Mouse (Mus musculus) kidney, adult 11 months (tissue): ENCODE measurements at regions not wholly inside any gene's neighbourhood (a gene's known extent, or its start where the extent isn't known, plus 50 kb on each side); places are given as distances from the start of the nearest gene placed in this dataset.

Experiments used
- DNase-seq: peaks from one replicate; pipeline ENCODE4 v3.0.0; 2022

- no peak for DNase-seq
Measured at GRCm38 (mm10) chr3:119958799-119959467, 174.7 kb upstream of the Ptbp2 start.

GRCm38 (mm10) chr3:119957529-119957928 lies 173.3 kb upstream of the Ptbp2 start:
- DNase-seq: no peak

GRCm38 (mm10) chr3:119955745-119956615 lies 171.7 kb upstream of the Ptbp2 start:
- DNase-seq: no peak

GRCm38 (mm10) chr3:119950721-119951120 lies 166.5 kb upstream of the Ptbp2 start:
- no peak for DNase-seq

- DNase-seq: no peak
Measured at GRCm38 (mm10) chr3:119950070-119950469, 165.8 kb upstream of the Ptbp2 start.

GRCm38 (mm10) chr3:119949620-119950019 lies 165.4 kb upstream of the Ptbp2 start:
- DNase-seq: no peak

GRCm38 (mm10) chr3:119949041-119949470 lies 164.8 kb upstream of the Ptbp2 start:
- peak; percentile 33 for DNase-seq

- DNase-seq: no peak
Measured at GRCm38 (mm10) chr3:119947126-119947525, 162.9 kb upstream of the Ptbp2 start.

GRCm38 (mm10) chr3:119944115-119944514 lies 159.8 kb upstream of the Ptbp2 start:
- DNase-seq: no peak

GRCm38 (mm10) chr3:119939091-119939490 lies 154.8 kb upstream of the Ptbp2 start:
- no peak for DNase-seq

- DNase-seq: no peak
Measured at GRCm38 (mm10) chr3:119938425-119938824, 154.2 kb upstream of the Ptbp2 start.

GRCm38 (mm10) chr3:119936526-119936925 lies 152.3 kb upstream of the Ptbp2 start:
- DNase-seq: no peak

- DNase-seq: no peak
Measured at GRCm38 (mm10) chr3:119933049-119933511, 148.8 kb upstream of the Ptbp2 start.

- no peak for DNase-seq
Measured at GRCm38 (mm10) chr3:119928281-119928680, 144.0 kb upstream of the Ptbp2 start.

- no peak for DNase-seq
Measured at GRCm38 (mm10) chr3:119919501-119920141, 135.4 kb upstream of the Ptbp2 start.

GRCm38 (mm10) chr3:119915984-119916865 lies 132.0 kb upstream of the Ptbp2 start:
- DNase-seq: no peak

- no peak for DNase-seq
Measured at GRCm38 (mm10) chr3:119911532-119911931, 127.3 kb upstream of the Ptbp2 start.

GRCm38 (mm10) chr3:119904244-119904643 lies 120.0 kb upstream of the Ptbp2 start:
- no peak for DNase-seq

GRCm38 (mm10) chr3:119895141-119895540 lies 110.9 kb upstream of the Ptbp2 start:
- DNase-seq: no peak

- no peak for DNase-seq
Measured at GRCm38 (mm10) chr3:119894035-119894434, 109.8 kb upstream of the Ptbp2 start.

GRCm38 (mm10) chr3:119893165-119893910 lies 109.1 kb upstream of the Ptbp2 start:
- no peak for DNase-seq
